Mouse (Mus musculus) CH12.LX (cell line): Measurements from ENCODE around the gene Myh6.

Experiments
- CTCF ChIP-seq, 2 experiments: IDR thresholded peaks in 1 of 2; conservative IDR thresholded peaks in 1 of 2; 2 replicates each; pipeline ENCODE4 v1.5.1; 2011 to 2012; ENCODE audit warnings: low read depth in 2 of 2, low read length in 2 of 2, improper control_type of control experiment in 1 of 2, inconsistent platforms in 1 of 2, mild to moderate bottlenecking in 1 of 2, moderate library complexity in 1 of 2
- E2F4 ChIP-seq: IDR thresholded peaks from 2 replicates; pipeline ENCODE4 v1.6.1; 2011; ENCODE audit warnings: low read depth, low read length, improper control_type of control experiment; ENCODE audit not compliant: insufficient replicate concordance
- HCFC1 ChIP-seq: IDR thresholded peaks from 2 replicates; pipeline ENCODE4 v1.6.1; 2012; ENCODE audit warnings: low read depth, mild to moderate bottlenecking, inconsistent platforms, low read length, improper control_type of control experiment
- MAX ChIP-seq: IDR thresholded peaks from 2 replicates; pipeline ENCODE4 v1.6.1; 2011; ENCODE audit warnings: low read length, improper control_type of control experiment
- MXI1 ChIP-seq: IDR thresholded peaks from 2 replicates; pipeline ENCODE4 v1.6.1; 2011; ENCODE audit warnings: mild to moderate bottlenecking, low read depth, low read length, improper control_type of control experiment
- POLR2A ChIP-seq: IDR thresholded peaks from 2 replicates; pipeline ENCODE4 v1.6.1; 2011; ENCODE audit warnings: low read depth, mild to moderate bottlenecking, improper control_type of control experiment, low read length
- SIN3A ChIP-seq: IDR thresholded peaks from 2 replicates; pipeline ENCODE4 v1.6.1; 2012; ENCODE audit warnings: low read length, improper control_type of control experiment, inconsistent platforms
- TCF12 ChIP-seq: IDR thresholded peaks from 2 replicates; pipeline ENCODE4 v1.6.1; 2014; ENCODE audit warnings: low read depth, mild to moderate bottlenecking, inconsistent platforms, low read length, improper control_type of control experiment
- USF2 ChIP-seq: conservative IDR thresholded peaks from 2 replicates; pipeline ENCODE4 v1.6.1; 2011; ENCODE audit warnings: low read depth, low read length, improper control_type of control experiment
- ZKSCAN1 ChIP-seq: IDR thresholded peaks from 2 replicates; pipeline ENCODE4 v1.6.1; 2012; ENCODE audit warnings: low read depth, inconsistent platforms, low read length, improper control_type of control experiment, borderline replicate concordance

DNA sequence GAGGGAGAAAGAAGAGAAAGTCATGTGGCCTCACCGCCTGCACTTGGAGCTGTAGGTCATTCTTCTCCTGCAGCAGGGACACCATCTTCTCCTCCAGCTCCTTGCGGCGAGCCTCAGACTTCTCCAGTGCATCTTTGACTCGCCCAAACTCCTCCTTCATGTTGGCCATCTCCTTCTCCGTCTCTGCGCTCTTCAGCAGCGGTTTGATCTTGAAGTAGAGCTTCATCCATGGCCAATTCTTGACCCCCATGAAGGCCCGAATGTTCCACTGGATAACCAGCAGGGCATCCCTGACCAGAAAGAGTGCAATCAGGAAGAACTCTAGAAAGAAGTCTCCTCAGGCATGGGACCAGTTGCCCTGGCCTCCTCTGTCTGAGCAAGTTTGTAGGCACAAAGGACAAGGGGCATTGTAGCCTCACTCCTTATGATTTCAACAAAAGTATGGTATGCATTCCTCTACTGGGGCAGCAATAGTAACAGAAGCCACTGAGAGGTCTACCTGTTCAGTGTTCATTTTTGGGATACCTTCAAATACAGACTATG is 13.0 kb downstream of the Myh6 start:
- TF ChIP-seq MAX: no peak
- TF ChIP-seq POLR2A: no peak
- no peak for TF ChIP-seq ZKSCAN1
- TF ChIP-seq USF2: no peak
- no peak for TF ChIP-seq MXI1
- no peak for TF ChIP-seq HCFC1
- TF ChIP-seq CTCF (conservative IDR thresholded peaks at IDR 0.05 in 1 of 2, IDR thresholded peaks at IDR 0.05 in 1 of 2; ENCODE audit: low read depth in 2 of 2, low read length in 2 of 2): no peak
- no peak for TF ChIP-seq E2F4
- no peak for TF ChIP-seq TCF12
- no peak for TF ChIP-seq SIN3A
